Mouse (Mus musculus) kidney, embryonic 16.5 days (tissue): ENCODE measurements at regions not wholly inside any gene's neighbourhood (a gene's known extent, or its start where the extent isn't known, plus 50 kb on each side); places are given as distances from the start of the nearest gene placed in this dataset.
"Not testable (repeated sequence)": the region's sequence is repeated elsewhere in the genome, so short reads cannot be mapped to it uniquely, and the experiment has no call there.

Source experiments
- ATAC-seq: fragments of 200-750 bp; cut with Nextera tagmentation; 2 replicates; pipeline ENCODE4 v1.8.0; 2017; ENCODE audit warnings: moderate TSS enrichment; ENCODE audit not compliant: low FRiP score, low TSS enrichment
- H3K27ac ChIP-seq: fragments of 300-500 bp; sonication (generic); 2 replicates; pipeline ENCODE4 v1.5.1; 2014; ENCODE audit warnings: low read length
- H3K27me3 ChIP-seq: fragments of 300-500 bp; sonication (generic); 2 replicates; pipeline ENCODE4 v1.6.1; 2014; ENCODE audit warnings: low read length, control low read depth, mixed read lengths; ENCODE audit not compliant: insufficient read depth
- H3K36me3 ChIP-seq: fragments of 300-500 bp; sonication (generic); 2 replicates; pipeline ENCODE4 v1.6.1; 2014; ENCODE audit warnings: low read length, control low read depth, mixed read lengths; ENCODE audit not compliant: insufficient read depth
- H3K4me1 ChIP-seq: fragments of 300-500 bp; sonication (generic); 2 replicates; pipeline ENCODE4 v1.6.1; 2014; ENCODE audit warnings: low read length, control low read depth, mixed read lengths; ENCODE audit not compliant: insufficient read depth
- H3K4me2 ChIP-seq: fragments of 300-500 bp; sonication (generic); replicated peaks from 2 replicates; pipeline ENCODE4 v1.6.1; 2014; ENCODE audit warnings: low read depth, low read length
- H3K4me3 ChIP-seq: fragments of 300-500 bp; sonication (generic); 2 replicates; pipeline ENCODE4 v1.5.1; 2014; ENCODE audit warnings: mild to moderate bottlenecking, low read length
- H3K9ac ChIP-seq: fragments of 300-500 bp; sonication (generic); replicated peaks from 2 replicates; pipeline ENCODE4 v1.6.1; 2014; ENCODE audit warnings: low read length
- H3K9me3 ChIP-seq: fragments of 300-500 bp; sonication (generic); 2 replicates; pipeline ENCODE4 v1.6.1; 2016; ENCODE audit warnings: low read length, control low read depth
- WGBS: fragments of 180-500 bp; shearing (Covaris S2); extraction: QIAGEN DNeasy Blood & Tissue Kit; methylation state at CpG from one replicate; pipeline ENCODE4 v1.1.7; 2014; 5-methylcytosine and 5-hydroxymethylcytosine counted together

DNA sequence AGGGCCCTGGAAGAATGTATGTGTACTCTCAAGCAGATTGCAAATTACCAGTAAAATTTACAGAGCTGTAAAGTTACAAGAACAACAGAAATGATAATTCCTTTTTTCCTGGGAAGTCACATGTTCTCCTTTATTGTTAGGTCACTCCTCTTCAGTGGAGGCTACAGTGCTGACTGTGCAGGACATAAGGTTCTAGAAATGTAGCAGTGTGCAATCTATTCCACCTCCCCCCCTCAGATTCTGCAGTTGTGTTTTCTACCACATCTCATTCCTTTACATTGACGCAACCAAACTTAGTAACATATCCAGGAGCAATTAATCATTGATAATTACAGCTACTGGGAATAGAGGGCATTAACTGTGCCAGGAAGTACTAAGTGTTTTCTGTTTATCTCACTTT, 385.3 kb upstream of the Tnc start:
- Histone ChIP-seq H3K27ac (no peak overlapping the region), H3K4me3 (no peak overlapping the region), H3K27me3 (no peaks in the 10 kb centered on the region), H3K4me1 (no peaks in the 10 kb centered on the region), H3K36me3 (no peaks in the 10 kb centered on the region), H3K9ac (no peak overlapping the region), H3K4me2 (no peak overlapping the region), H3K9me3 (no peaks in the 10 kb centered on the region)
- 63% methylated on average over 1 of the region's 1 CpGs for WGBS
- ATAC-seq: no peak

DNA sequence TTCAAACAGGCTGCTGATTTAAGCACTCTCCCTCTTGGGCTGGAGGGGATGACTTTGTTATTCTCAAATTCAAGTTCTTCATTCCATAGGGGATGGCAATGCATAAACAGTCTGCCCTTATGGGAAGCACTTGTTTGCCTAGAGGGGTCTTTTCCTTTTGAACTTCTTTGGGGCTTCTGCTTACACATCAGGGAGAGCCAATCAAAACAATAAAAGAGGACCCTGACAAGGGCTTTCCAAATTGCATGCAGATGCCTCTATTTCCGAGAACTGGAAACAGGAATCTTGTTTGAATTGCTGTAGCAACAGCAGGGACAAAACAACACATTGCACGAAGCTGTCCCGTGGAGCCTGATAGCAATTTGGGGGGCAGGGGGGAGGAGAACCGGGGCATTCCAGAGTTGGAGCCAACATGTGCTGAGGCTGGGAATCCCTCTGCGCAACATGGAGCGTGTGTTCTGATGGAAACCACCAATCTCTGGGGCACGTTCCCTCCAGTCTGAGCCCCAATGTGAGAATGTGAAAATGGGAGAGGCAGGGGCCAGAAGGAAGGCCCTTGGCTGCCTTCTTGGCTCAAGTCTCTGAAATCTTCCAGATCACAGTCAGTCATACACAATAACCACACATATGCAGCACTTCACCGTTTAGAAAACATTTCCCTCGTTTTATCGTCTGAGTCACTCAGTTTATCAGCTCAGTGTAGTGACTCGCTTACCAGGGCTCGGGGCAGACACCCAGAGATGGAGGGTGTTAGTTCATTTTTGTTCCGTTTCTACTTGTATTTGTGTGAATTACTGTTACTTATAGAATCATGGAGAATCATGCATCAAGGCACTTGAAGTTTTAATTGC, 391.2 kb upstream of the Tnc start:
- no peak for ATAC-seq
- H3K9ac ChIP-seq: no peak overlapping the region
- H3K27me3 ChIP-seq: no peaks in the 10 kb centered on the region
- no peak overlapping the region for H3K27ac ChIP-seq
- no peak overlapping the region for H3K4me3 ChIP-seq
- no peak overlapping the region for H3K4me2 ChIP-seq
- no peaks in the 10 kb centered on the region for H3K9me3 ChIP-seq
- 57% methylated on average over 13 of the region's 13 CpGs for WGBS
- H3K36me3 ChIP-seq: no peaks in the 10 kb centered on the region
- no peaks in the 10 kb centered on the region for H3K4me1 ChIP-seq

DNA sequence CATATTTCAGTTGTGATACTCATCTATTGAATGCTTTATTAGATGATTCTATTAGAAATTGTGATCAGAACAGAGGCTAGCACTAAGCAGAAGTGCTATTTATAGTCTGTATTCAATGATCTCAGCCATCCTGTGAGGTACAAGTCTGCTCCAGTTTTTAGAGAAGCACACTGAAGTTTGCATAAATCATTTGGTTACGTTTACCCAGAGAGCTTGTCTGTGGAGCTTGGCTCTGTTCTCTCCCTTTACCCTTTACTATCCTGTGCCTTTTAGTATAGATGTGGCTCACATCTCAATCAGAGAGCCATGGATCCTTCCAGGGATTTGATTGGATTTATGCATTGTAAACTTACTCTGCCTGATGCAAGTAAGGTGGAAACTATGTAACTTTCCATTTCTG, 404.6 kb upstream of the Tnc start:
- Histone ChIP-seq H3K4me1 (no peaks in the 10 kb centered on the region), H3K27me3 (no peaks in the 10 kb centered on the region), H3K4me2 (no peak overlapping the region), H3K9me3 (no peaks in the 10 kb centered on the region), H3K4me3 (no peak overlapping the region), H3K36me3 (no peaks in the 10 kb centered on the region), H3K27ac (no peak overlapping the region), H3K9ac (no peak overlapping the region)
- no peak for ATAC-seq
- 17% methylated on average over 1 of the region's 1 CpGs for WGBS

DNA sequence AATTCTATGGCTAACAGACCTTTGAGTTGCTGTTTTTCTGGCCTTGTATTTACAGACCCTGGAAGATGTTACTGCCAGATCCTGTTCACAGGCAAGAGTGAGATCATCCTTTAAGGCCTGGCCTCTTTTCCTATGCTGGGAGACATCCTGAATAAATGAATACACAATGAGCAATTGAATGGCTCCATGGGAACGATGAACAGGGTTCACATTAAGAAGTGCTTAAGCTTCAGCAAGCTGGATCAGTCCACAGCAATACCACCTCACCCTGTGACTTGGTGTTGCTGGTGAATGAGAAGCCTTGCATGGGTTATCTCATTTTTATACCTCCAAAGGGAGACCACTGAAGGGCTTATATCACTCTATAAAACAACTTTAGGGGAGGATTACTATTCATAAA, 405.1 kb upstream of the Tnc start:
- no peak overlapping the region for H3K9ac ChIP-seq
- no peaks in the 10 kb centered on the region for H3K4me1 ChIP-seq
- no peaks in the 10 kb centered on the region for H3K27me3 ChIP-seq
- no peak overlapping the region for H3K4me2 ChIP-seq
- ATAC-seq: no peak
- WGBS: 79% methylated on average over 1 of the region's 1 CpGs
- no peaks in the 10 kb centered on the region for H3K36me3 ChIP-seq
- H3K4me3 ChIP-seq: no peak overlapping the region
- no peak overlapping the region for H3K27ac ChIP-seq
- no peaks in the 10 kb centered on the region for H3K9me3 ChIP-seq

DNA sequence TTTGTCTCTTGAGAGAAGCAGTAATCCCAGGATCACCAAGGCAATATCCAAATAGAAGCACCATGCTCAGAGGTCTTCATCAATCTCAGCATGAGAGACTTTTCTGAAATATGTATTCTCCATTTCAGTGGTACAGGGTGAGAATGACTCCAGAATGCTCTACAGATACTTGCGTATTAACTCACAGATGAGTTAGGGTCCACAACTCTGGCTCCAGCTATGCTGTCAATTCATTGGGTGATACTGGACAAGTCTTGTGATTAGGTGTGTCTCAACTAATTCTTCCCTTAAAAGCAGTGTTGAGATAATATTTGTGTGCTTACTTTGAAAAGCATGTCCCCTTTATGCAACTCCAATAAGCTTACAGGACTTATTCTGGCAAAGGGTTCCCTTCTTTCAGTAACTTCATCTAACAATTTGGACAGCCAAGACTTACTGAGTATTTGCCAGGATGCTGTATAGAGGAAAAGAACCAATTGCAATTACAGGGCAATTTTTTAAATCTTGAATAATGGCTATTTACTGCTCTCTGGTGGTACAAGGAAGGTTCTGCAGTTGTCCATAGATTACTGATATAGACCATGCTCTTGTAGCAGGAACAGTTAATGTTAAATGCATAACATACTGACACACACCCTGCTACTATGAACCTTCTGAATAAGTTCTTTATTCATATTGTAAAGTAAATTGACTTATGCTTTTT, 445.6 kb upstream of the Tnc start:
- H3K36me3 ChIP-seq: no peaks in the 10 kb centered on the region
- WGBS: 100% methylated on average over 1 of the region's 1 CpGs
- H3K4me2 ChIP-seq: no peak overlapping the region
- no peak for ATAC-seq
- no peaks in the 10 kb centered on the region for H3K9me3 ChIP-seq
- no peak overlapping the region for H3K4me3 ChIP-seq
- no peak overlapping the region for H3K9ac ChIP-seq
- H3K4me1 ChIP-seq: no peaks in the 10 kb centered on the region
- no peak overlapping the region for H3K27ac ChIP-seq
- H3K27me3 ChIP-seq: no peaks in the 10 kb centered on the region

DNA sequence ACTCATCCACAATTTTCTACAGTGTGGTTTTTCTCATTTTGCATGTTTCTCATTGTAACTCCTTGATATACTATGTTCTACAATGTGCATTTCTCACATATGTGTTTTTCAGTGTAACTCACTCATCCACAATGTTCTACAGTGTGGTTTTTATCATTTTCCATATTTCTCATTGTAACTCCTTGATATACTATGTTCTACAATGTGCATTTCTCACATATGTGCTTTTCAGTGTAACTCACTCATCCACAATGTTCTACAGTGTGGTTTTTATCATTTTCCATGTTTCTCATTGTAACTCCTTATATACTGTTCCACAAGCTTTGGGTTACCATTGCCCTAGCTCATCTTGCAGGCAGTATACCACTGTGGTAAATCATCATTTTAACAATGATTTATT, 450.9 kb upstream of the Tnc start:
- not testable (repeated sequence) for H3K9me3 ChIP-seq, H3K27me3 ChIP-seq, H3K4me3 ChIP-seq, H3K27ac ChIP-seq, H3K4me2 ChIP-seq, H3K4me1 ChIP-seq, H3K9ac ChIP-seq, H3K36me3 ChIP-seq
- ATAC-seq: peak; percentile 89

DNA sequence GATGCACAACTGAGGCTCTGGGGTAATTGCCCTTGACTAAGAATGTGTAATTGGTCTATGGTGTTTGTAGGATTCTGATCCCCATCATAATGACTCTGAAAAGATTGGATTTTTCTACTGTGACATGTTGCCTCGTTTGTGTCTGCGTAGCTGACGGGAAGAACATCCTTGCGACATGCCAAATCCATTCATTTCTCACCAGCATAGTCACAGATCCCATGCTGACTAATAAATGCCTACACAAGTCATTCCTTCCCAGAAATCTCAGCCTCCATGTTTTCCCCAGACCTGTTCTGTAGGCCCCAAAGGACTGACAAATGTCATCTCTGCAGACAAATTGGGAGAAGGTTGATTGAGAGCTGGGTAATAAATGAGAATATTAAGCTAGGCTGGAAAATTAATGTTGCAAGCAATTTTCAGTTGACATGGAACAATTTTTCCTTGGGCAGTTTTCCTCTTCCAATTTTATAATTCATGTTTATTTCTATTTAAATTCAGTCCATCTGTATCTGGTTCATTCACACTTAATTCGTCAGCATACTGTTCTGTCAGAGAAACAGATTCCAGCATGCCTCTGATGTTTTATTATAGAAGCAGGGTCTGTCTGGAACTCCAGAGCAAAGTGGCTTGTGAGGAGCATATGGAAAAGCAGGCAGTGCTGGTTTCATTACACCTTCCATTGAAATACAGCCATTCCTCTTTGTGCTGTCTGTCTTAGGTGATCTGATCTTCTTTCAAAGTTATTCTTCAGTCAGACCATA, 454.0 kb upstream of the Tnc start:
- Histone ChIP-seq H3K4me3 (no peak overlapping the region), H3K27ac (no peak overlapping the region), H3K4me2 (no peak overlapping the region), H3K9me3 (no peaks in the 10 kb centered on the region), H3K9ac (no peak overlapping the region), H3K27me3 (no peaks in the 10 kb centered on the region), H3K4me1 (no peaks in the 10 kb centered on the region), H3K36me3 (no peaks in the 10 kb centered on the region)
- no peak for ATAC-seq
- 89% methylated on average over 5 of the region's 5 CpGs for WGBS

DNA sequence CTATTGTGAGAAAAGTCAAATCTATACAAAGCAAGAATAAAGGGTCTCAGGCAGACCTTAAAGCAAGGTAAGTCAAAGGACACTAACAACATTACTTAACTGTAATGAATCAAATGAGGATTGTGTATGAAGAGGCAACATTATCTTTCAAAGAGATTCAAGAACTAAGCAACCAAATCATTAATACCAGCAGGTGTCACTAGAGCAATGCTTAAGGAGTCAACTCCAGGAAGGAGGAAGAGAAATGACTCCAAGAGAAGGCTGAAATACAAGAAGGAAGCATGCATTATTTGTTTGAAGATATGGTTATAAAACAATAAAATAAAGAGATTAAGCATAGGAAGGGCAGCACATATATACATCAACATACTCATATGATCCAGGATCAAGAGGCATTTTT, 475.1 kb upstream of the Tnc start:
- no peaks in the 10 kb centered on the region for H3K4me1 ChIP-seq
- H3K36me3 ChIP-seq: no peaks in the 10 kb centered on the region
- H3K9me3 ChIP-seq: no peaks in the 10 kb centered on the region
- H3K27ac ChIP-seq: no peak overlapping the region
- no peak overlapping the region for H3K9ac ChIP-seq
- H3K4me3 ChIP-seq: no peak overlapping the region
- H3K27me3 ChIP-seq: no peaks in the 10 kb centered on the region
- no peak overlapping the region for H3K4me2 ChIP-seq
- no peak for ATAC-seq

DNA sequence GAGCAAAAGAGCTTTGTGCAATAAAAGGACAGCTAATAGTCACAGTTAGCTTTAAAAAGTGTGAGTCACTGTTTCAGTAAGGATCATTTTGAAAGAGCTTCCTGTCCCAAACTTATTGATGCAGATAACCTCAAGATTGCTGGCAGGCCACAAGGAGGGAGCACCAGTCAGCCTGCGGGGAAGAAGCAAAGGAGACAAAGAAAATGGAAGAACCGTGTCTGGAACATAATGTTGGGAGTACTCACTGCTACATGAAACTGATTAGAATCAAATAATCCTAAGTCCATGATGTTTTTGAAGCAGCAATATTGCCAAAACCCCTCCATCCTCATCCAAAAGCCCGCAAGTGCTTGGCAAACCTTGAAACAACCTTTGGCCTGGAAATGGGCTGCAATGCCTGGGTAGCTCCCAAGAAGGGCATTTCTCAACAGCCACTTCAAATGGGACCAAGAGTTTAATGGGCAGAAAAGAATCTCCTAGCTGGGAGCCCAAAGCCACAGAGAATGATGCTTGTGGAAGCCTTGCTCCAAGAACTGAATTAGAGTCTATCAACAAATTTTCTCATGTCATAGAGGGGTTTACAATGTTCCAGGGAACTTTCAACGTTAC, 481.0 kb upstream of the Tnc start:
- H3K4me2 ChIP-seq: no peak overlapping the region
- H3K27me3 ChIP-seq: no peaks in the 10 kb centered on the region
- H3K36me3 ChIP-seq: no peaks in the 10 kb centered on the region
- WGBS: 78% methylated on average over 4 of the region's 4 CpGs
- no peak overlapping the region for H3K4me3 ChIP-seq
- no peaks in the 10 kb centered on the region for H3K4me1 ChIP-seq
- no peak overlapping the region for H3K27ac ChIP-seq
- no peak overlapping the region for H3K9ac ChIP-seq
- no peak for ATAC-seq
- no peaks in the 10 kb centered on the region for H3K9me3 ChIP-seq
